Comparison of ENCODE assay signal across 9 mouse cellular contexts in genomic region chr9:51964110-51964509, GRCm38 (mm10). TPM values are rescaled to one million over a fixed set of nuclear protein-coding genes. Genes with fewer than 3 reads are reported as not detected.
DNase-seq lines count a peak whose midpoint lies in the region; ATAC-seq and TF ChIP-seq lines count a peak whose summit lies in the region.
"Had no signal": no experiment of that assay in that cellular context is flagged by ENCODE, and none has a peak within 500 bp of the region (broad histone marks: within the 10 kb centered on the region; RNA-seq: fewer than 3 reads in every experiment).

No protein-coding gene starts in this region.

- H3K79me3 ChIP-seq in C2C12 (ENCODE audit: low read depth), result peaks cover 1% of the 10 kb centered on the region

- H3K79me2 ChIP-seq in C2C12 (ENCODE audit: control insufficient read depth, insufficient read depth), result peaks cover 5% of the 10 kb centered on the region

- no peaks in the 10 kb centered on the region for H3K9me3 ChIP-seq in heart, embryonic 13.5 days
- no peaks in the 10 kb centered on the region for H3K9me3 ChIP-seq in limb, embryonic 12.5 days
- no peaks in the 10 kb centered on the region for H3K9me3 ChIP-seq in limb, embryonic 10.5 days (replicated peaks)
- H3K9me3 ChIP-seq: forebrain, embryonic 10.5 days; heart, embryonic 12.5 days had no signal

- H3K27me3 ChIP-seq in heart, embryonic 13.5 days (replicated peaks), result no peaks in the 10 kb centered on the region
- H3K27me3 ChIP-seq in limb, embryonic 12.5 days, result 0 out of 2 replicates have a peak, but pooled peaks cover 5% of the 10 kb centered on the region
- H3K27me3 ChIP-seq in limb, embryonic 10.5 days (ENCODE audit: low read depth, poor library complexity, severe bottlenecking), result peaks cover 12% of the 10 kb centered on the region; the same call in 1 of the 2 replicates
- H3K27me3 ChIP-seq in C2C12 (ENCODE audit: control insufficient read depth, insufficient read depth, insufficient read length), result no peaks in the 10 kb centered on the region
- H3K27me3 ChIP-seq: heart, embryonic 12.5 days had no signal

- peak overlapping the region; percentile 75 for H3K4me2 ChIP-seq in heart, embryonic 13.5 days
- H3K4me2 ChIP-seq in limb, embryonic 12.5 days, result peak overlapping the region; percentile 68; the same call in 1 of the 2 replicates

- H3K27ac ChIP-seq in heart, embryonic 13.5 days (replicated peaks), result no peak overlapping the region
- H3K27ac ChIP-seq in limb, embryonic 12.5 days, result no peak overlapping the region
- no peak overlapping the region for H3K27ac ChIP-seq in limb, embryonic 10.5 days

- H3K9ac ChIP-seq in heart, embryonic 13.5 days, result peak overlapping the region; percentile 93; the same call in 1 of the 2 replicates
- no peak overlapping the region for H3K9ac ChIP-seq in limb, embryonic 12.5 days (replicated peaks)

- no peak for ATAC-seq in heart, embryonic 13.5 days (ENCODE audit: extremely low read depth, insufficient number of reproducible peaks, low FRiP score, low TSS enrichment)
- ATAC-seq in limb, embryonic 12.5 days (ENCODE audit: insufficient number of reproducible peaks, insufficient read depth, low FRiP score, low TSS enrichment, low read depth), result no peak

- no peak for TF ChIP-seq CTCF in C2C12 (IDR thresholded peaks at IDR 0.05; ENCODE audit: control insufficient read depth, insufficient read depth, insufficient read length)

- H3K4me1 ChIP-seq in heart, embryonic 13.5 days, result peaks cover 39% of the 10 kb centered on the region
- peaks cover 25% of the 10 kb centered on the region for H3K4me1 ChIP-seq in limb, embryonic 12.5 days (replicated peaks)
- peaks cover 11% of the 10 kb centered on the region for H3K4me1 ChIP-seq in limb, embryonic 10.5 days

- no peak overlapping the region for H3ac ChIP-seq in C2C12 (ENCODE audit: control insufficient read depth, insufficient read length, low read depth)

- intact Hi-C loops in heart, postnatal 14 days (cut with DNase I), result no loop called here

- no peak for DNase-seq in heart, postnatal 14 days
- no peak for DNase-seq in limb, embryonic 10.5 days (ENCODE audit: low spot score)
- peak; percentile 71 to 73 for DNase-seq in adrenal gland, postnatal 36 days
- no peak for DNase-seq in retina, postnatal 1 day

- no peaks in the 10 kb centered on the region; the same call in 1 of the 2 replicates for H3K36me3 ChIP-seq in heart, embryonic 13.5 days
- H3K36me3 ChIP-seq in limb, embryonic 12.5 days, result no peaks in the 10 kb centered on the region
- no peaks in the 10 kb centered on the region for H3K36me3 ChIP-seq in limb, embryonic 10.5 days
- H3K36me3 ChIP-seq in C2C12 (ENCODE audit: control insufficient read depth, insufficient read depth), result no peaks in the 10 kb centered on the region
- H3K36me3 ChIP-seq: forebrain, embryonic 10.5 days; heart, embryonic 12.5 days had no signal

- WGBS in heart, embryonic 13.5 days, result 60% methylated on average over 6 of the region's 6 CpGs
- 72% methylated on average over 6 of the region's 6 CpGs for WGBS in limb, embryonic 12.5 days
- 72% methylated on average over 6 of the region's 6 CpGs for WGBS in limb, embryonic 10.5 days

- peak overlapping the region; percentile 83 for H3K4me3 ChIP-seq in heart, embryonic 13.5 days
- H3K4me3 ChIP-seq in limb, embryonic 12.5 days (replicated peaks), result no peak overlapping the region
- no peak overlapping the region for H3K4me3 ChIP-seq in limb, embryonic 10.5 days
- no peak overlapping the region for H3K4me3 ChIP-seq in C2C12 (ENCODE audit: insufficient read depth, poor library complexity, severe bottlenecking)

TF ChIP-seq in C2C12, 6 proteins besides CTCF, POLR2A, EP300 and RAD21:
- TF ChIP-seq USF1 (IDR thresholded peaks at IDR 0.05; ENCODE audit: low read depth), result no peak
- TF ChIP-seq MYOG (IDR thresholded peaks at IDR 0.05; ENCODE audit: control insufficient read depth, extremely low read depth, insufficient read length), result no peak
- no peak for TF ChIP-seq CEBPB (IDR thresholded peaks at IDR 0.05; ENCODE audit: low read depth)
- TF ChIP-seq MYOD1 (IDR thresholded peaks at IDR 0.05; ENCODE audit: control insufficient read depth, insufficient read length, low read depth), result peak; percentile 93
- TF ChIP-seq FOSL1 (IDR thresholded peaks at IDR 0.05; ENCODE audit: insufficient read depth, low read length, poor library complexity, severe bottlenecking), result no peak
- TF ChIP-seq MAX (IDR thresholded peaks at IDR 0.05), result no peak

RNA-seq across cellular contexts. Expression of gene Fdx1, which starts 0.8 kb away (rescaled TPM):
- polyA plus RNA-seq in heart, embryonic 13.5 days (2015; fragmentation: Nextera tagmentation; extraction: Ambion mirVana), result 83.0 and 84.1 TPM in 2 replicates
- 10 to 100 TPM; 98.1 to 99.2 TPM for total RNA-seq in heart, postnatal 14 days (2021)
- 76.8 and 78.7 TPM in 2 replicates for polyA plus RNA-seq in limb, embryonic 12.5 days (2016; fragmentation: Nextera tagmentation; extraction: Ambion mirVana)
- 53.5 and 66.9 TPM in 2 replicates for polyA plus RNA-seq in limb, embryonic 10.5 days (2016; fragmentation: Nextera tagmentation; extraction: Ambion mirVana)
- polyA plus RNA-seq in C2C12 (2012; fragmentation: generic; extraction: Trizol), result 42.2 TPM
- total RNA-seq in adrenal gland, postnatal 36 days (2021), result 1,000 to 10,000 TPM; 2,132 to 4,124 TPM

Comparison
In these comparisons a context has a peak if more than half of its experiments do, and no peak if none do; other contexts are left out.
1. DNase-seq: peak in adrenal gland, postnatal 36 days (2 of 2); none in heart, postnatal 14 days (0 of 2), limb, embryonic 10.5 days (single experiment) and retina, postnatal 1 day (single experiment).